Mouse (Mus musculus) midbrain, embryonic 11.5 days (tissue): ENCODE data around the gene Mfsd14a. TPM values are rescaled to one million over a fixed set of nuclear protein-coding genes. Genes with fewer than 3 reads are reported as not detected.

Experiments used
- ATAC-seq: fragments of 200-750 bp; cut with Nextera tagmentation; 2 replicates; pipeline ENCODE4 v1.8.0; 2017; ENCODE audit warnings: moderate TSS enrichment, moderate library complexity; ENCODE audit not compliant: low FRiP score
- DNase-seq: peaks from one replicate; pipeline ENCODE4 v3.0.0; 2015; ENCODE audit warnings: low spot score; ENCODE audit errors: missing footprints
- H3K27ac ChIP-seq: fragments of 300-500 bp; sonication (generic); 2 replicates; pipeline ENCODE4 v1.5.1; 2014; ENCODE audit warnings: low read depth, low read length
- H3K27me3 ChIP-seq: fragments of 300-500 bp; sonication (generic); 2 replicates; pipeline ENCODE4 v1.6.1; 2014; ENCODE audit warnings: mild to moderate bottlenecking, low read length, moderate library complexity, mixed read lengths; ENCODE audit not compliant: control insufficient read depth, insufficient read depth
- H3K36me3 ChIP-seq: fragments of 300-500 bp; sonication (generic); 2 replicates; pipeline ENCODE4 v1.6.1; 2014; ENCODE audit warnings: mild to moderate bottlenecking, low read length, moderate library complexity, mixed read lengths; ENCODE audit not compliant: control insufficient read depth, insufficient read depth
- H3K4me1 ChIP-seq: fragments of 300-500 bp; sonication (generic); 2 replicates; pipeline ENCODE4 v1.6.1; 2014; ENCODE audit warnings: low read length; ENCODE audit not compliant: control insufficient read depth, insufficient read depth
- H3K4me2 ChIP-seq: fragments of 300-500 bp; sonication (generic); 2 replicates; pipeline ENCODE4 v1.6.1; 2014; ENCODE audit warnings: mild to moderate bottlenecking, moderate library complexity
- H3K4me3 ChIP-seq: fragments of 300-500 bp; sonication (generic); 2 replicates; pipeline ENCODE4 v1.5.1; 2014; ENCODE audit warnings: low read depth, low read length
- H3K9ac ChIP-seq: fragments of 300-500 bp; sonication (generic); 2 replicates; pipeline ENCODE4 v1.6.1; 2014; ENCODE audit warnings: low read length
- H3K9me3 ChIP-seq: fragments of 300-500 bp; sonication (generic); 2 replicates; pipeline ENCODE4 v1.6.1; 2016; ENCODE audit warnings: low read length; ENCODE audit not compliant: control insufficient read depth
- WGBS: fragments of 180-500 bp; shearing (Covaris S2); extraction: QIAGEN DNeasy Blood & Tissue Kit; methylation state at CpG from one replicate; pipeline ENCODE4 v1.1.7; 2014; 5-methylcytosine and 5-hydroxymethylcytosine counted together
- polyA plus RNA-seq: library from polyadenylated mRNA; unstranded; fragments of >200 nt; fragmentation: Nextera tagmentation; extraction: Ambion mirVana; gene quantifications from 2 replicates; pipeline ENCODE4 v1.2.1, GENCODE M21; 2014

Mfsd14a gene
- polyA plus RNA-seq, 1 experiment from 2014 or later: 88.7 TPM

DNA sequence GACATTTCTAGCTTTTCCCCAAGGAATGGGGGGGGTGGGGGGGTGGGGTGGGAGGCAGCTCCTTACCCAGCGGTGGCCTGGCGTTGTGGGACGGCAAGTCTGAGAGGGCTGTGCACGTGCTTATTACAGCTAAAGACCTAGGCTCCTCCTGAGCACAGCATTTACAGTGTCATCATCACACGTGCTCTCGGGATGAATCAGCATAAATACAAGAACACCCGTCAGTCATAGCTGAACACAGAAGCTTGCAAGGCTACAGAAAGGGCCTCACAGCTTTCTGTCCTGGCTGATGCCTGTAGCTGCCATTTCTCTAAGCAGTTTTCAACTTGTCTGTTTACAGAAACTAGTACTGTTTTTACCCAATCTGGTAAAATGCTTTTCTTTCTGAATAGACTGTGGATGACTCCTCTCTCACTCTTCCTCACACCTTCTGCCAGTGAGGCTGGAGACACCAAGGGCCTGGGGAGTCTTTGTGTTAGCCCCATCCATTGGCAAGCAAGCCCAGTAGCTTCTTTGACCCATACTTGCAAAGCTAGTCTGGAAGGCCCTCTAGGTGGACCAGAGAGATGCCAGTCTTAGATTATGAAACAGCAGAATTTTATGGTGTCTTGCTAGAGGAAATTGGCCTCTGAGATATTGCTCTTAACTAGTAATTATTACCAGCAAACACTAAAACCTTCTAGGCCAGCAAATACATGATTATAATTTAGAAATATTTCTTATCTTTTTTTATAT, 41.7 kb downstream of the Mfsd14a start:
- no peak overlapping the region for H3K9ac ChIP-seq
- no peak overlapping the region for H3K4me2 ChIP-seq
- no peak overlapping the region for H3K4me3 ChIP-seq
- ATAC-seq (no peak), DNase-seq (peak; percentile 33)
- H3K27me3 ChIP-seq: no peaks in the 10 kb centered on the region
- no peaks in the 10 kb centered on the region for H3K9me3 ChIP-seq
- WGBS: 90% methylated on average over 7 of the region's 7 CpGs
- no peak overlapping the region for H3K27ac ChIP-seq
- peaks cover 9% of the 10 kb centered on the region for H3K36me3 ChIP-seq
- H3K4me1 ChIP-seq: no peaks in the 10 kb centered on the region

DNA sequence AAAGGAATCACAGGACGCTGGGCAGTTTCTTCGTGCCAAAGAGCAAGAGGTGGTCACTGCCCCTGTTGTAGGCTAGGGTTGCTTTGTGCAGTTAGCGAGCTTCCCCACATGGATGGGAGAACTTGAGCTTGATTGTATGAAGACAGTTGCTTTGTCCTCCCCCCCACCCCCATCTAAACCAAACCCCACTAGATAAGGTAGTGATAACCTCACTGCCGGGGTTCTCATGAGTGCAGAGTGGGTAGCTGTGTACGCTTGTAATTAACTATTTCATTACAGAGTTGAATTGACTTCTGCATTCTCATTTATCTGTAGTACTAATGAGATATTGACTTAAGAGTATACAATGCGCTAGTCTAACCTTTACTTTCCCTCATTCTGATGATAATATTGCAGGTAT, 43.6 kb downstream of the Mfsd14a start:
- no peaks in the 10 kb centered on the region for H3K4me1 ChIP-seq
- peaks cover 13% of the 10 kb centered on the region for H3K36me3 ChIP-seq
- 89% methylated on average over 6 of the region's 6 CpGs for WGBS
- H3K9me3 ChIP-seq: no peaks in the 10 kb centered on the region
- no peaks in the 10 kb centered on the region for H3K27me3 ChIP-seq
- no peak overlapping the region for H3K27ac ChIP-seq
- H3K4me3 ChIP-seq: no peak overlapping the region
- ATAC-seq (no peak), DNase-seq (peak; percentile 77)
- no peak overlapping the region for H3K4me2 ChIP-seq
- no peak overlapping the region for H3K9ac ChIP-seq

DNA sequence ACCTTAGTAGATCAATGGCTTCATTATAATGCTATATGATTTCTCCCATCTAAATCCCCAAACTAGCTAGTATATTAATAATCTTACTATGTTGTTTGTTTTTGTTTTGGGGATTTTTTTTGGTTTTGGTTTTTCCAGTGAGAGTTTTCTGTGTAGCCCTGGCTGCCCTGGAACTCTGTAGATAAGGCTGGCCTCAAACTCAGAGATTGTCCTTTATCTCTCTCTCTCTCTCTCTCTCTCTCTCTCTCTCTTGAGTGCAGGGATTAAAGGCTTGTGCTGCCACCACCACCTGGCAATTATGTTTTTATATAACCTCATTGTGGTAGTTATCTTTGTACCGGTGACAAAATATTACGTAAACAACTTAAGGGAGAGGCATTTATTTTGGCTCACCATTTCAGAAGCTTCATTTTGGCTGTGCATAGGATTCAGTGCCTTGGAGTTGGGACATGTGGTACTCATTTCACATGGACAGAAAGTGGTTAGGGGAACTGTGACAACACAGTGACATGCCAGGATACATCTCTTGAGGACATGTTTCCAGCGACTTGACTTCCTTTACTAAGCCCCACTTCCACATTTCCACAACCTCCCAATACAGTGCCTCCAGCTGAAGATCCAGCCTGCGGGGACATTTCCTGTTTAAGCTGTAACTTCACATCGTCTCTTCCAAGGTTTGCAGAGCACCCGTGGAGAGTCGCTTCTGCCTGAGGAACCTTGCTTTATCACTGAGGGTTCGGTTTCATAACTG, 47.0 kb downstream of the Mfsd14a start:
- WGBS: 89% methylated on average over 8 of the region's 8 CpGs

DNA sequence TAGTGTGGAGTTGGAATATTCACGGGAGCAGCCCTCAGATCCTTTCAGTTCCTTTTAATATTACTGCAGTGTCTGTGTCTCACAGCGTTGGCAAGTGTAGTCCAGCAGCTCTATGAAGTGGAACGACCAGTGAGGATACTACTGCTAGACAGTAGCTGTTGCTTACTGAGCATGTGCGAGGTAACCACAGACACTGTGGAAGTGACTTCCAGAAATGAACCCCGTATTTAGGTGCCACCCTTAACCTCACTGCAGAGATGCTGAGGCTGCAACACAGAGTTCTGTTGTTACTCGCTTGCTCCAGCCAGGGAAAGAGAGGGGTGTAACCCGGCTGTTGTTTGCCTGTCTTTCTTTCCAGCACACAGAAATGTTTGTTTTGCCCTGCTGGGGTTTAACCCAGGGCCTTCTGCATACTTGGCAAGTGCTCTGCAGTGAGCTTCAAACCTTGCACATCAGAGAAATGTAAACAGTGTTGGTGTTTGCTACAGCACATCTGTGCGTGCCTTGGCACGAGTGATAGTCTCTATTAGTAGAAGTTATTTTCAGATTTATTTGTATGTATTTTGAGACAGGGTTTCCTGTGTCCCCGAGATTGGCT, 48.1 kb downstream of the Mfsd14a start, which contains the start of gene Trmt13:
Gene Trmt13, minus strand, starts transcription at position 293 of the 598 bp plus-strand sequence.
- DNase-seq (no peak), ATAC-seq (no peak)
- Histone ChIP-seq H3K4me2 (no peak within 1 kb of the TSS), H3K4me1 (no peaks in the 10 kb centered on the region), H3K9ac (no peak within 1 kb of the TSS), H3K4me3 (no peak within 1 kb of the TSS), H3K9me3 (no peaks in the 10 kb centered on the region), H3K27me3 (no peaks in the 10 kb centered on the region), H3K36me3 (peaks cover 7% of the 10 kb centered on the region), H3K27ac (no peak within 1 kb of the TSS)
- 85% methylated on average over 10 of the region's 10 CpGs for WGBS

More for the DNA sequence above, 47.0 kb downstream of the Mfsd14a start:
- Histone ChIP-seq H3K9me3 (no peaks in the 10 kb centered on the region), H3K4me3 (no peak overlapping the region), H3K27ac (no peak overlapping the region), H3K4me2 (no peak overlapping the region), H3K9ac (no peak overlapping the region), H3K4me1 (no peaks in the 10 kb centered on the region), H3K36me3 (peaks cover 7% of the 10 kb centered on the region), H3K27me3 (no peaks in the 10 kb centered on the region)
- ATAC-seq: no peak
- peak; percentile 76 for DNase-seq

DNA sequence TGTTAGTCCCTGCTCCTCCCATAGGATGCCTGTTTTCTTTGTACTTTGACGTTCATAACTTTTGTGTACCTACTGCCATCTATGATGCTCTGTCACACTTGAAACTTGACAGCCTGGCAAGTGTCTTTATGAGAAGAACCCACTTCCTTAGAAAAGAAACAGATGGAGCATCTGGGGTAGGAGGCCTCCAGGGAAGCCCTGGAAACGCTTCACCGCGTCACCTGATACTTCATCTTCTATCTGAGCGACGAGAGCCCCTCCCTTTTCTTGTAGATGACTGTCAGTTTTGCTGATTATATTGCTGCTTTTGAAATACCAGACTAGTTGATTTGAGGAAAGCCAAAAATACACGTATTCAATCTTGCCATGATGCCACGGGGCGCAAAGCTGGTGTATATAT, 57.9 kb downstream of the Mfsd14a start:
- H3K27ac ChIP-seq: no peak overlapping the region
- H3K36me3 ChIP-seq: peaks cover 5% of the 10 kb centered on the region; the same call in 1 of the 2 replicates
- no peak overlapping the region for H3K4me2 ChIP-seq
- 87% methylated on average over 9 of the region's 9 CpGs for WGBS
- H3K4me1 ChIP-seq: no peaks in the 10 kb centered on the region
- no peaks in the 10 kb centered on the region for H3K27me3 ChIP-seq
- H3K9ac ChIP-seq: no peak overlapping the region
- H3K4me3 ChIP-seq: no peak overlapping the region
- H3K9me3 ChIP-seq: no peaks in the 10 kb centered on the region
- ATAC-seq (no peak), DNase-seq (no peak)

DNA sequence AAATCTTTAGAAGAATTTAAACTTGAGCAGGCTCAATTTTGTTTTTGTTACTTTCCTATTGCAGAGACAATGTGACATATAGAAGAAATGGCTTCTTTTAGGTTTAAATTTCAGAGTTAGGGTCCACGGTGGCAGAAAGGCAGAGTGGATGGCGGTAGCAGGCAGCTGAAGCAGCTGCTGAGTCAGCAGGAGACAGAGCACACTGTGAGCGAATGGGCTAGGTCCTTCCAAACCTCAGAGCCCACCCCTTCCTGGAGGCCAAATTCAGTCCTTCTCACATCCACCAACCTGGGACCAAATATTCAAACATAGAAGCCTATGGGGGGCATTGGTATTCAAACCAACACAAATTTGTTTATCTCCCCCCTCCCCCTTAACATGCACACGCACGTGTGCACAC, 60.7 kb downstream of the Mfsd14a start:
- no peak for ATAC-seq
- 97% methylated on average over 5 of the region's 5 CpGs for WGBS
- H3K27ac ChIP-seq: no peak overlapping the region

DNA sequence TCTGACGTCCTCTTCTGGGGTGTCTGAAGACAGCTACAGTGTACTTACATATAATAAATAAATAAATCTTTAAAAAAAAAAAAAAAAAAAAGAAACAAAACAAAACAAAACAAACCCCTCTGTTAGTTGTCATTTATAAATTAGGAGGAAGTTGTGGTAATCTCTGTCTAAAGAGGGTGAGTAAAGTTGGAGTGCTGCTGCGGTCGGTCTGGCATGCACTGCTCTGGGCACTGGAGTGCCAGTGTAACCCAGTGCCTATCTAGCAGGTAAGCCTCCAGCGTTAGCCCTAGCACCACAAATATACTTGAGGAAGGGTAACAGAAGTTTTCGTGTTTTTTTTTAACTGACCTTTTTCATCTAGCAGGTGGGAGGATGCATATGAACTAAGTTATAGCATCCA, 61.5 kb downstream of the Mfsd14a start:
- Histone ChIP-seq H3K9ac (no peak overlapping the region), H3K4me2 (no peak overlapping the region), H3K27ac (no peak overlapping the region), H3K9me3 (no peaks in the 10 kb centered on the region), H3K4me3 (no peak overlapping the region), H3K36me3 (no peaks in the 10 kb centered on the region), H3K4me1 (peaks cover 1% of the 10 kb centered on the region), H3K27me3 (no peaks in the 10 kb centered on the region)
- ATAC-seq (no peak), DNase-seq (no peak)
- WGBS: 85% methylated on average over 5 of the region's 5 CpGs

More for the DNA sequence above, 60.7 kb downstream of the Mfsd14a start:
- H3K36me3 ChIP-seq: no peaks in the 10 kb centered on the region
- DNase-seq: no peak
- no peaks in the 10 kb centered on the region for H3K9me3 ChIP-seq
- no peak overlapping the region for H3K4me2 ChIP-seq
- no peaks in the 10 kb centered on the region for H3K27me3 ChIP-seq
- H3K4me1 ChIP-seq: no peaks in the 10 kb centered on the region
- H3K9ac ChIP-seq: no peak overlapping the region
- no peak overlapping the region for H3K4me3 ChIP-seq

DNA sequence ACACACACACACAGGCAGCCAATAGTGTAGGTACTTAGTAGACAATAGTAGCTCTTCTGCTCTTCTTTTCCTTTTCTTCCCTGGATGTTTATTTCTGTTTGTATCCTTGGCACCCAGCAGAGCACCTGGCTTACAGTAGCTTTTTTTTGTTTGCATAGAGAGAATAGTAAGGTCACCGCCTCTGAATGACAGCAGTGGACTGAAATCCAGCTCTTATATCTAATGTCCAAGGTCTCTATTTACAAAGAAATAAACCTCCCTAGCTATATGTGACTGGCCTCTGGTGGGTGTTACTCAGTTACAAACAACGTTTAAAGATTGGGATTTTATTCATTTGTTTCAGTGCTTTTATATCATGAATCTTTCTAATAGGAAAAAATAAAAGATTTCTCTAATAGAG, 62.8 kb downstream of the Mfsd14a start:
- H3K36me3 ChIP-seq: no peaks in the 10 kb centered on the region
- H3K4me3 ChIP-seq: no peak overlapping the region
- no peak for ATAC-seq
- no peak overlapping the region for H3K27ac ChIP-seq
- no peaks in the 10 kb centered on the region for H3K27me3 ChIP-seq
- no peaks in the 10 kb centered on the region for H3K9me3 ChIP-seq
- H3K4me1 ChIP-seq: peaks cover 3% of the 10 kb centered on the region
- WGBS: 86% methylated on average over 2 of the region's 2 CpGs
- no peak for DNase-seq
- H3K4me2 ChIP-seq: no peak overlapping the region
- no peak overlapping the region for H3K9ac ChIP-seq

DNA sequence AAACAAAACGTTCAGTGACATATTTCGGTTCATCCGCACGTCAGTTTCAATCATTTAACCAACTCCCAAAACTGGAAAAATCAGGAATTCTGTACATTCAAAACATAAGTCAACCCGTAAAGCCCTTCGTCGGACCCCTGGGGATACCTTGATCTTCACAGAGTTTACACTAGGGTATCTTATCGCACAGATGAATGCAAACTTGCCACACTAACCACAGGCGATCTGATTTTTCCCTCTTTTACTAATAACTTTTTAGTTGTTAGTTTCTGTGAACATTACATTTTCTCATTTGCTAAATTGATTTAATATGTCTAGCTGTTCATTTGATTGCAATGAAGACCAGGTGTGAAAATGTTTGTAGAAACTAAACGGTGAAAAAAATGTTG, 66.9 kb downstream of the Mfsd14a start:
- Histone ChIP-seq H3K4me3 (peak overlapping the region; percentile 59), H3K27me3 (no peaks in the 10 kb centered on the region), H3K9me3 (no peaks in the 10 kb centered on the region), H3K4me1 (peaks cover 3% of the 10 kb centered on the region), H3K4me2 (peak overlapping the region; percentile 64), H3K36me3 (peaks cover 5% of the 10 kb centered on the region), H3K9ac (peak overlapping the region; percentile 82), H3K27ac (no peak overlapping the region)
- ATAC-seq (no peak), DNase-seq (no peak)
- WGBS: 11% methylated on average over 10 of the region's 10 CpGs
